Mouse (Mus musculus) liver, embryonic 14.5 days (tissue): Measurements from ENCODE around the gene Gm973.

Source experiments
- CTCF ChIP-seq: IDR thresholded peaks from 2 replicates; pipeline ENCODE4 v1.5.1; 2016; ENCODE audit warnings: antibody characterized with exemption, low read depth, control low read depth
- EP300 ChIP-seq: IDR thresholded peaks from 2 replicates; pipeline ENCODE4 v1.6.1; 2016; ENCODE audit warnings: antibody characterized with exemption, low read depth

GRCm38 (mm10) chr1:59473181-59473555 is 42.9 kb upstream of the Gm973 start:
- TF ChIP-seq EP300 (no peak), CTCF (no peak)
